Mouse (Mus musculus) CD4-positive, CD25-positive, alpha-beta regulatory T cell, adult 4 months (primary cell): Measurements from ENCODE around the gene Lims1. TPM values are rescaled to one million over a fixed set of nuclear protein-coding genes. Genes with fewer than 3 reads are reported as not detected.

Experiments
- ATAC-seq: one replicate; pipeline ENCODE4 v1.8.0; 2017
- polyA plus RNA-seq, 2 experiments: library from polyadenylated mRNA; unstranded; fragments of 100-300 nt; shearing (Covaris generic); gene quantifications; one replicate each; pipeline ENCODE4 v1.2.1; 2017

Gene Lims1
- polyA plus RNA-seq, 2 experiments from 2014 or later: 84.8 to 96.8 TPM

GRCm38 (mm10) chr10:58350600-58350999 is 27.3 kb downstream of the Lims1 start:
- ATAC-seq: peak; percentile 40

DNA sequence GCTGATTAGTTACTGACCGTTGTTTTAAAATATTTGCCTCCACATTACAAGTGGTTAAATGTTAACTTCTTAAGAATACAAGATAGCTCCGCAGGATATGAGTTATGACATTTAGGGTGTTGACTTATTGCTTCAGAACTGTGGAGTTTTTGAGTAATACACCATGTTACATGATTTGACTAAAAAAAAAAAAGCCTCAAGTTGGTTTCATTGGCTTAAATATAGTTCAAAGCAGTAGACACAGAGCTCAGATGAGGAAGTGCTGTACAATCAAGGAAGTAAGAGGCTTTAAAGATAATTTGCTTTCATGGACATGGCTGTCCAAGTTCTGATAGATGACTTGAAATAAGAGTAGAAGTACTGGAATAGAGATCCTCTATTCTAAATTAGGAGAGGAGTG is 28.4 kb downstream of the Lims1 start:
- ATAC-seq: peak; percentile 91

GRCm38 (mm10) chr10:58352364-58352763 is 29.1 kb downstream of the Lims1 start:
- no peak for ATAC-seq

- no peak for ATAC-seq
These were observed 31.3 kb downstream of the Lims1 start for GRCm38 (mm10) chr10:58354561-58354960.

- ATAC-seq: no peak
These were observed 33.2 kb downstream of the Lims1 start for GRCm38 (mm10) chr10:58356460-58356859.

DNA sequence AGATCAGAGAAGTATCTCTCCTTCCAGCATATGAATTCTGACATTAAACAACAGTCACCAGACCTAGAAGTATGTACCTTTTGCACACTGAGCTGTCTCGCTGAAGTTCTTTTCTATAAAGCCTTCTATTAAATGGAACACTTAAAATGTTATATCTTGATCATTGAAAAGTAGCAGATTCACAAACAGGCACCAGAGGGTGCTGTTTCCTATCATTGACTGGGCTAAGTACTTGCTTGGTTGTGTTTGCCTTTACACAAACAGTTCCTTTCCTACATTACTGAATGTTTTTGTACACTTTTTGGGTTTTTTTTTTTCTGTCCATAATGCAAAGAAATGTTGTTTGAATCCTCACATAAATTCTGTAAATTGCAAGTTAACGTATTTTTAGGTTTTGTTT is 35.9 kb downstream of the Lims1 start:
- ATAC-seq: peak; percentile 82

- no peak for ATAC-seq
These were observed 36.7 kb downstream of the Lims1 start for GRCm38 (mm10) chr10:58359952-58360351.

DNA sequence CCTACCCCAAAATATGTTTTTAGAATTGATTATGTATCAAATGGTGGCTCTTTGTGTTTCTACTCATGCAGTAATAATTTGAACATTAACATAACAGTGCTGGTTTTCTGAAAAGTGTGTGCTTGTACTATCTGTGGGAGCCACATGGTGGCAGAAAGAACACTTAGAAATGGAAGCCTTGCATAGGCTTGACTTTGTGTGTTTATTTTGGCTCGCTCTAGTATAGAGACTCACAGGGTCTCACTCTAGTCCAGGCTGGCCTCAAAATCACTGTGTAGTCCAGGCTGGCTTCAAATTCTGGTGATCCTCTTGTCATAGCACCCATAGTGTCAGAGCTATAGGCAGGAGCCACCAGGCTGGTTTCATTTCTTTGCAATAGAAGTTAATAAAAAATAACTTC is 39.5 kb downstream of the Lims1 start:
- peak; percentile 63 for ATAC-seq

GRCm38 (mm10) chr10:58364770-58365515 is 41.7 kb downstream of the Lims1 start:
- no peak for ATAC-seq

- ATAC-seq: no peak
These were observed 45.8 kb downstream of the Lims1 start for GRCm38 (mm10) chr10:58368791-58369706.

DNA sequence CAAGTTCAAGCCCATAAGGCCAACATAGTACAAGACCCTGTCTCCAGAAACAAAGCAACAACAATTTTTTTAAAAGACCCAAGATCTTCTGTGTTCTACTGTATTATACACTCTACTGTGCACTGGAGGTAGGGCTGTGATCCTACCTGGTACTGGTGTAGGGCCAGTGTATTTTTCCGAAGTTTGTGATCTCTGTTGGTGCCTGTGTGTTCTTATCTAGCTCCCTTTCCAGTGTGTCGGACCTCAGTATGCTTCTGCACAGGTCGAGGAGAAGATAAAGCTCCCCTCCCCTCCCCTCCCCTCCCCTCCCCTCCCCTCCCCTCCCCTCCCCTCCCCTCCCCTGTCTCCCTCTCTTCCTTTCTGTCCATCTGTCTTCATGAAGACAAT is 46.4 kb downstream of the Lims1 start:
- peak; percentile 3 for ATAC-seq

GRCm38 (mm10) chr10:58370143-58370542 is 46.9 kb downstream of the Lims1 start:
- ATAC-seq: peak; percentile 87

DNA sequence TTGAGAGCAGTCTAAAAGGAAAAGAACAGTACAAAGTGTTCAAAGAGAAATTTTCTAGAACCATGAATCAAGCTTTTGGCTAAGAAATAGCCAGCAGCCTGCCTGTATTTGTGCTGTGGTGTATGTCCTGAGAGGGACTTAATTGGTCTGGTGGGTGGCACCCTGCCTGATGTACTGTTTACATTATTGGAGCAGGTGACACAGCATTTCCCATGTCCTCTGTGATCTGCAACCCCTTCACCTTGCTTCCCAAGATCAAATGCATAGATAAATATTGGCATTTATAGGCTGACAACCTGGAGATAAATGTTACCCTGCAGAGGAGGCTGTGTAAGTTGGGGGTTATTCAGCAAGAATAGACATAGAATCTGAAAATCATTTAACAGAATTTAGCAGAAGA is 47.3 kb downstream of the Lims1 start:
- ATAC-seq: peak; percentile 6

DNA sequence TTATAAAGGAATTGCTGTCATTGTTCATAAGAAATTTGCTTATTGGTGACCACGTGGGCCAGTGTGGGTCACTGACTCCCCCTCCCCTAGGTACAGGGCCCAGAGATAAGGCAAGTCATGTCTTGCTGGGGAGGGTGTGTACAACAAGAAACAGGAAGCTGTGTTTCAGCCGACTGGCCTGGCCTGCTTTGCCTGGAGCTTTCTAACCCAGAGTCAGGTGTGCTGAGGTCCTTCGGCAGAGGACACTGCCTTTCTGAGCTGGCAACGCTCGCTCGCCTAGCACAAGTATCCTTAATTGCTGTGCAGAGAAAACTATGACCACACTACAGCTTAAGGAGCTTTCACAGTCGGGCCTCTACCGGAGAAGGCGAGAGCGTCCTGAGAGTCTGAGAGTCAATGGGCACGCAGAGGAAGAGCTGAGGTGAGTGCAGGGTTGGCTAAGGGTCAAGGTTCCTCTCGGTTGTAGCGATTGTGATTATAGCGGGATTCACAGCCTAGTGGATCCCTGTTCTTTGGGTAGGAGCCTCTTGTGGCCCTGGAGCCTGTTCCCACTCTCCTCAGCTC is 48.1 kb downstream of the Lims1 start:
- ATAC-seq: peak; percentile 60

- no peak for ATAC-seq
These were observed 49.3 kb downstream of the Lims1 start for GRCm38 (mm10) chr10:58372430-58373030.

DNA sequence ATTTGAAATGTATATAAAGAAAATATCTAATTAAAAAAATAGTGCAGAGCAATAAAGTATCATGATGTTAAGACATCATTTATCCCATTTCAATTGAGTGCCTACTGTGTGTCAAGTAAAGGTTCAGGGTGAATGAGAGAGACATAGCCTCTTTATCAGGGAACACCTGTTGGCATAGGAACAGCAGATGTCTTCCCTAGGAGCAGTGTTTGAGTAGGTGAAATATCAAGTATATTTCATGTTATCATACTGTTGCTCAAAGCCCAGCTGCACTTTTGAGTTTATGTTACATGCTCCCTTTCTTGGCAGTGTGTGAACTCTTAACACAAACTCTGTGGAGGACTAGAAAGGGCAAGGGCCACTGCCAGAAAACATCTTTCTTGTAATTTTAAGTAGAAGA is 50.6 kb downstream of the Lims1 start:
- ATAC-seq: no peak

GRCm38 (mm10) chr10:58377592-58378197 is 54.4 kb downstream of the Lims1 start:
- peak; percentile 82 for ATAC-seq

DNA sequence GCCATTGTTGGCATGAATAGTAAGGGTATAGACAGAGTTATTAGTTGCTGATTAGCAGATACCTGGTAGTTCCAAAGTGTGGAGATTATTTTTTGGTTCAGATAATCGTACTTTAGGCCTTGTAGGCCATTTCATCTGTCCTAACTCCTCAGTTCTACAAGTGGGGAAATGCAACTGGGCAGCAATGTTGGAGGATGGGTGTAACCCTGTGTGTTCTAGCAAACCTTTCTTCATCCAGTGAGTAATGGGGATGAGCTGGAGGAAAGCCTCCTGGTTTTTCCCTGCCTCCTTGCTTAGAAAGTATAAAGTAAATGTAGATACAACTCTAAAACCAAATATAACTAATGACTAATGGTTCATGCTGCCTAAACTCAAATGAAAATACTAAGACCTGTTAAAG is 55.1 kb downstream of the Lims1 start:
- ATAC-seq: no peak

- ATAC-seq: no peak
These were observed 56.4 kb downstream of the Lims1 start for GRCm38 (mm10) chr10:58379699-58380098.

GRCm38 (mm10) chr10:58381904-58382303 is 58.6 kb downstream of the Lims1 start:
- ATAC-seq: no peak

DNA sequence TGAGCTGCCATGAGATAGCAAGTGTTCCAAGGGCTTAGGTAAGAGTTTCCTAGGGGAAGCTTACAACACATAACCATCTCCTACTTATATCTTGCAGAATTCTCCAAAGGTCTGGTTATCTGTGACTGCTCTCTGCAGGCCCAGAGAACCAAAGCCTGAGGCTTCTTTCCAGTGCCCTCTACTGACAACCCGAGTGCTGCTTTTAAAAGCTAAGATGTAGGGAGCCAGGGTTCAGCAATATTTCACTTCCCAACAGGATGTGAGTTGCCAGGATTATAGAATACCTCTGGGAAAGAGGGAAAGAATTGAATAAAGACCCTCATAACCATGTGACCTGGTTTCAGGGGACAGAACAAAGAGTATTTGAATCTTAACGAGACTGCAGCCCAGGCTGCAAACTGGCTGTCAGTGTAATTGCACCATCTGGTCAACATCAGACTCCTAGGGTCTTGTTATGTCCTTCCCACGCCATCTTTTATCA is 59.4 kb downstream of the Lims1 start:
- no peak for ATAC-seq

GRCm38 (mm10) chr10:58383282-58383681 is 60.0 kb downstream of the Lims1 start:
- ATAC-seq: peak; percentile 91
